Mouse (Mus musculus): Measurements from ENCODE around the gene Zbtb21.

- TF ChIP-seq CTCF (IDR thresholded peaks at IDR 0.05; ENCODE audit: low read depth) (no peak), EP300 (IDR thresholded peaks at IDR 0.05; ENCODE audit: low read depth) (no peak)
These were observed 40.3 kb downstream of the Zbtb21 start for GRCm38 (mm10) chr16:97921961-97922778.

All from liver, postnatal 0 days (tissue).